Mouse (Mus musculus): Measurements from ENCODE around the gene Lonp1.

GRCm38 (mm10) chr17:56651801-56652200 is 25.1 kb upstream of the Lonp1 start:
- TF ChIP-seq MAFK (IDR thresholded peaks at IDR 0.05; ENCODE audit: insufficient read depth, low read depth, low read length) (no peak), HCFC1 (IDR thresholded peaks at IDR 0.05; ENCODE audit: borderline replicate concordance, insufficient read depth, low read length) (no peak), CHD2 (IDR thresholded peaks at IDR 0.05; ENCODE audit: low read depth, low read length) (no peak)
